Mouse (Mus musculus): ENCODE results near the gene Ndel1.

The Ndel1 gene

GRCm38 (mm10) chr11:68779735-68780465, 91.8 kb downstream of the Ndel1 start:
- no peak for DNase-seq (ENCODE audit: low read depth, low spot score)

GRCm38 (mm10) chr11:68778855-68779254, 92.8 kb downstream of the Ndel1 start:
- no peak for DNase-seq (ENCODE audit: low read depth, low spot score)

- DNase-seq (ENCODE audit: low read depth, low spot score): no peak
Observed at GRCm38 (mm10) chr11:68777933-68778332, 93.7 kb downstream of the Ndel1 start.

- no peak for DNase-seq (ENCODE audit: low read depth, low spot score)
Observed at GRCm38 (mm10) chr11:68776147-68776655, 95.5 kb downstream of the Ndel1 start.

All from ZHBTc4 (cell line).